Mouse (Mus musculus): ENCODE results near the gene Chil5. TPM values are rescaled to one million over a fixed set of nuclear protein-coding genes. Genes with fewer than 3 reads are reported as not detected.

The Chil5 gene
- total RNA-seq, 2 experiments from 2014 or later: 0.36 to 0.43 TPM

Other genes starting within 250 kb of the Chil5 start
- 100 to 1,000 TPM; 131 to 134 TPM for gene Rap1a, start 231.5 kb downstream of the Chil5 start, total RNA-seq (2021)
- not detected for gene Adora3, start 162.0 kb downstream of the Chil5 start, total RNA-seq (2021)
- gene Tmigd3, start 161.9 kb downstream of the Chil5 start, total RNA-seq (2021): under 1 TPM; 0.34 to 0.52 TPM
- gene I830077J02Rik, start 100.2 kb downstream of the Chil5 start, total RNA-seq (2021): 1 to 10 TPM in 1 of 2 experiments, under 1 TPM in 1; 0.69 to 1.4 TPM
- gene Wdr77, start 73.4 kb downstream of the Chil5 start, total RNA-seq (2021): 10 to 100 TPM; 58.3 to 63.3 TPM
- gene Atp5f1, start 72.7 kb downstream of the Chil5 start, total RNA-seq (2021): 100 to 1,000 TPM; 829 to 853 TPM
- gene Ovgp1, start 59.1 kb downstream of the Chil5 start, total RNA-seq (2021): under 1 TPM; 0.47 to 0.48 TPM
- not detected for gene Pifo, start 18.2 kb downstream of the Chil5 start, total RNA-seq (2021)
- gene Chia1, start 80.4 kb upstream of the Chil5 start, total RNA-seq (2021): not detected
- under 1 TPM; 0.29 to 0.33 TPM for gene Chil3, start 134.8 kb upstream of the Chil5 start, total RNA-seq (2021)
- gene Chil4, start 186.7 kb upstream of the Chil5 start, total RNA-seq (2021): not detected

All from heart, postnatal 4 days (tissue).